ENCODE assay signal across 16 mouse cellular contexts in genomic region chr11:30749587-30749986, GRCm38 (mm10).
"Had no signal": no experiment of that assay in that cellular context is flagged by ENCODE, and none has a peak within 500 bp of the region (broad histone marks: within the 10 kb centered on the region; RNA-seq: fewer than 3 reads in every experiment).

No protein-coding gene starts in this region.

- H3K4me1 ChIP-seq: limb, embryonic 12.5 days; liver, embryonic 13.5 days; lung, embryonic 15.5 days; megakaryocyte, embryonic 14.5 days; midbrain, embryonic 13.5 days; stomach, embryonic 15.5 days had no signal

- H3K27ac ChIP-seq: kidney, postnatal 0 days; limb, embryonic 12.5 days; liver, embryonic 13.5 days; lung, embryonic 15.5 days; macrophage; midbrain, embryonic 13.5 days; stomach, embryonic 15.5 days had no signal

- H3K4me3 ChIP-seq: limb, embryonic 12.5 days; liver, embryonic 13.5 days; lung, embryonic 15.5 days; megakaryocyte, embryonic 14.5 days; midbrain, embryonic 13.5 days; stomach, embryonic 15.5 days had no signal

- H3K36me3 ChIP-seq: limb, embryonic 12.5 days; liver, embryonic 13.5 days; lung, embryonic 15.5 days; midbrain, embryonic 13.5 days; stomach, embryonic 15.5 days had no signal

- ATAC-seq: midbrain, embryonic 13.5 days had no signal

- DNase-seq: layer of hippocampus, adult 9-11 months; layer of hippocampus, postnatal 36 days; liver; liver, embryonic 13.5 days; liver, postnatal 0 days; lung, postnatal 14 days; right cerebral cortex, postnatal 14 days; thymus, adult 2 months; thymus, postnatal 25 days had no signal

- H3K9me3 ChIP-seq: limb, embryonic 12.5 days; liver, embryonic 13.5 days; lung, embryonic 15.5 days; megakaryocyte, embryonic 14.5 days; midbrain, embryonic 13.5 days; stomach, embryonic 15.5 days had no signal

- H3K9ac ChIP-seq: limb, embryonic 12.5 days; liver, embryonic 13.5 days; liver, postnatal 0 days; lung, embryonic 15.5 days; midbrain, embryonic 13.5 days; stomach, embryonic 15.5 days had no signal

- H3K4me2 ChIP-seq: limb, embryonic 12.5 days; liver, embryonic 13.5 days; lung, embryonic 15.5 days; midbrain, embryonic 13.5 days; stomach, embryonic 15.5 days had no signal

- H3K27me3 ChIP-seq: lung, embryonic 15.5 days; stomach, embryonic 15.5 days had no signal
